Mouse (Mus musculus): Measurements from ENCODE around the gene Cuedc1. TPM values are rescaled to one million over a fixed set of nuclear protein-coding genes. Genes with fewer than 3 reads are reported as not detected.

Cuedc1 gene
- polyA plus RNA-seq, 1 experiment from 2014 or later = 53.2 TPM

- Histone ChIP-seq H3K4me1 (peaks cover 46% of the 10 kb centered on the region), H3K9ac (no peak overlapping the region), H3K36me3 (no peaks in the 10 kb centered on the region), H3K9me3 (replicated peaks) (no peaks in the 10 kb centered on the region), H3K27me3 (peaks cover 12% of the 10 kb centered on the region), H3K4me3 (no peak overlapping the region), H3K4me2 (replicated peaks) (no peak overlapping the region), H3K27ac (no peak overlapping the region)
- 47% methylated on average over 3 of the region's 3 CpGs for WGBS
- no peak for ATAC-seq (ENCODE audit: low FRiP score)
Observed at GRCm38 (mm10) chr11:88170606-88171005, 72.7 kb downstream of the Cuedc1 start.

- H3K4me3 ChIP-seq = no peak overlapping the region
- H3K36me3 ChIP-seq = peaks cover 2% of the 10 kb centered on the region; the same call in 1 of the 2 replicates
- H3K27me3 ChIP-seq = peaks cover 12% of the 10 kb centered on the region
- WGBS = 60% methylated on average over 15 of the region's 15 CpGs
- no peak overlapping the region for H3K9ac ChIP-seq
- peak overlapping the region; percentile 74; the same call in 1 of the 2 replicates for H3K27ac ChIP-seq
- no peak for ATAC-seq (ENCODE audit: low FRiP score)
- H3K9me3 ChIP-seq (replicated peaks) = no peaks in the 10 kb centered on the region
- H3K4me2 ChIP-seq (replicated peaks) = no peak overlapping the region
- H3K4me1 ChIP-seq = peaks cover 36% of the 10 kb centered on the region
Observed at GRCm38 (mm10) chr11:88171876-88172442, 74.1 kb downstream of the Cuedc1 start.

DNA sequence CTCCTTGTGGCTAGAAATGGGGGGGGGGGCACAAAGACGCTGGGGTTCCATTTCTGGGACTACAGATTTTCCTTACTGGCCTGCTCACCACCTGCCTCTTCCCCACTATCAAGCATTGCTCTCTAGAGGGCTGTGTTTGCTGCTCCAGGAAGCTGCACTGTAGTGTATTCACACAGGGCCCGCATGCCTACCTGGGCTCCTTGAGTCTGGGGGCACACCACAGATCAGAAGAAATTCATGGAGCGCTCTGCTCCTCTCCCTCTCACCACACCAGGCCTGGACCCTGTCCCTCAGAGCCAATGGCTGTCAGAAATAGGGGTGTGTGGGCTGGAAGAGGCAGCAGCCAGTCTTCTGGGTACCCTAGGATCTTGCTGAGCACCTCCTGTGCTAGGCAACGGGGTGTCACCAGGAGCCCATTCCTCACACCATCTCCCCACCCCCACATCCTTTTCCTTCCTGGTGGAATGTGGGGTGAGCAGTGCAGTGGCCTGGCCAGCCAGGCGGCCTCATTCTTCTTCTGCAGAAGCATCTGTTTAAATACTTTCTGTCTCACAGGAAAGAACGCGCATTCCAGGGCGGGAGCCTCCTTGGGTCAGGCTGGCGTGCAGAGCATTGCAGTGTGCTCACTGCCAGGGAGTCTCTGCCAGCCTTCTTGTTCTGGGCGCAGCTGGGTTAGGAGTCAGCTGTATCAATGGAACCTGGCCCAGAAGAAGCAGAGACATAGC, 74.9 kb downstream of the Cuedc1 start:
- H3K36me3 ChIP-seq = peaks cover 10% of the 10 kb centered on the region; the same call in 1 of the 2 replicates
- peak; percentile 56; the same call in 1 of the 2 replicates for ATAC-seq (ENCODE audit: low FRiP score)
- H3K9me3 ChIP-seq (replicated peaks) = no peaks in the 10 kb centered on the region
- 25% methylated on average over 10 of the region's 10 CpGs for WGBS
- peaks cover 12% of the 10 kb centered on the region for H3K27me3 ChIP-seq
- peak overlapping the region; percentile 74 for H3K27ac ChIP-seq
- no peak overlapping the region for H3K9ac ChIP-seq
- H3K4me1 ChIP-seq = peaks cover 43% of the 10 kb centered on the region
- no peak overlapping the region for H3K4me2 ChIP-seq (replicated peaks)
- no peak overlapping the region for H3K4me3 ChIP-seq

- Histone ChIP-seq H3K36me3 (peaks cover 10% of the 10 kb centered on the region; the same call in 1 of the 2 replicates), H3K27me3 (peaks cover 12% of the 10 kb centered on the region), H3K4me2 (replicated peaks) (no peak overlapping the region), H3K9ac (no peak overlapping the region), H3K27ac (peak overlapping the region; percentile 74), H3K4me3 (no peak overlapping the region), H3K9me3 (replicated peaks) (no peaks in the 10 kb centered on the region), H3K4me1 (peaks cover 48% of the 10 kb centered on the region)
- ATAC-seq (ENCODE audit: low FRiP score) = no peak
- 20% methylated on average over 8 of the region's 9 CpGs for WGBS
Observed at GRCm38 (mm10) chr11:88173386-88174025, 75.6 kb downstream of the Cuedc1 start.

DNA sequence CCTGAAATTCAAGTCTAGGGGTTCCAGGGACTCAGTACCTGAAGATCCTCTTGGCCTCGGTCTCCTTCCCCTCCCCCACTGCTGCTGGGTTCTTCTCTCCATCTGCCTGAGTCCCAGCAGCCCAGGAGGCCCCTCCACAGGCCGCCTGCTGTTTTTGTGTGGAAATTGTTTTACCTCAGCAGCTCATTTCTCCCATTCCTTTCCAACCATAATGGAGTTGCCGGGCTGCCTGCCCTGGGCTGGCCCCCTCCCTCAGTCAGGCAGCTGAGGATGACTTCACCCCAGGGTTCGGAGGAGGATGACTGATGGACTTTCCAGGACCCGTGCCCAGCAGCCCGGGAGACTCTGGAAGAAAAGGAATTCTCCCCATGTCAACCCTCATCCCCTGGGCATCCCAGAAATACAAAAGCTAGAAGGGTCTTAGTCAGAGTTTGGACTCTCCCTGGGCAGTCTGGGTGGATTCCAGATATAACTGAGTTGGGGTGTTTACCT, 82.7 kb downstream of the Cuedc1 start:
- Histone ChIP-seq H3K9ac (no peak overlapping the region), H3K27me3 (peaks cover 8% of the 10 kb centered on the region; the same call in 1 of the 2 replicates)

DNA sequence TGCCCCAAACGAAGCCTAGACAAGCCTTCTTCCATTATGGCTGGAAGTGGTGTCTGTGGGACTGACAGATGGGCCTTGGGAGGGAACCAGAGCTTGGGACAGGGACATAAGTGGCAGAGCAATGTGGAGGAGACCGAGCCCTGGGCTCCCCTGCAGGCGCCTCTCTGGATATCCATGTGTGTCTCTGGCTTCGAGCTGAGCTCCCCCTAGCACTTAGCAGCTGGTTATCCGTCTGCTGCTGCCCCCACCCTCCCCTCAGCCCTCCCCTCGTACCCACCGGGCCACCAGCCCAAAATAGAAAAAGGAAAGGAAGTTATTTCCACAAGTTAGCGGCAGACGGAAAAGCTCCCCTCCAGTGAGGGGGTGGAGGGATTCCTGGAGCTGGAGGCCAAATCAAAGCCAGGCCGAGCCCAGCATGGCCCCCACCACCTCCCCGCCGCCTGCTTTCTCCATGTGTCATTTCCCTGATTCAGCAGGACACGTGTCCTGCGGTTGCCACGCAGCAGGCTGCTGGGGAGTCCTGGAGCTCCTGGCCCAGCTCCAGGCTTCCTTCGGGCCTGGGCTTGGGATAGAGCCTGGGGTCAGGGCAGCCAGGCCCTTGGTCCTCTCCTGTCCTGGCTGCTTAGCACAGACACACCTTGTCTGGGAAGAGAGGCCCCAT, 83.2 kb downstream of the Cuedc1 start:
- H3K4me2 ChIP-seq (replicated peaks) = peak overlapping the region; percentile 17; the same call in 1 of the 2 replicates
- peak; percentile 65 for ATAC-seq (ENCODE audit: low FRiP score)
- H3K36me3 ChIP-seq = peaks cover 31% of the 10 kb centered on the region
- 0 out of 2 replicates have a peak overlapping the region, but pooled peaks have one; percentile 23 for H3K9ac ChIP-seq
- no peaks in the 10 kb centered on the region for H3K9me3 ChIP-seq (replicated peaks)
- H3K4me1 ChIP-seq = peaks cover 43% of the 10 kb centered on the region
- peak overlapping the region; percentile 81 for H3K27ac ChIP-seq
- H3K27me3 ChIP-seq = peaks cover 8% of the 10 kb centered on the region; the same call in 1 of the 2 replicates
- 12% methylated on average over 16 of the region's 16 CpGs for WGBS
- no peak overlapping the region for H3K4me3 ChIP-seq

More for the DNA sequence above, 82.7 kb downstream of the Cuedc1 start:
- peak overlapping the region; percentile 9 for H3K4me2 ChIP-seq (replicated peaks)
- no peak overlapping the region for H3K4me3 ChIP-seq
- H3K9me3 ChIP-seq (replicated peaks) = no peaks in the 10 kb centered on the region
- 5% methylated on average over 6 of the region's 6 CpGs for WGBS
- peaks cover 31% of the 10 kb centered on the region for H3K36me3 ChIP-seq
- peaks cover 42% of the 10 kb centered on the region for H3K4me1 ChIP-seq
- ATAC-seq (ENCODE audit: low FRiP score) = peak; percentile 62
- H3K27ac ChIP-seq = peak overlapping the region; percentile 81

DNA sequence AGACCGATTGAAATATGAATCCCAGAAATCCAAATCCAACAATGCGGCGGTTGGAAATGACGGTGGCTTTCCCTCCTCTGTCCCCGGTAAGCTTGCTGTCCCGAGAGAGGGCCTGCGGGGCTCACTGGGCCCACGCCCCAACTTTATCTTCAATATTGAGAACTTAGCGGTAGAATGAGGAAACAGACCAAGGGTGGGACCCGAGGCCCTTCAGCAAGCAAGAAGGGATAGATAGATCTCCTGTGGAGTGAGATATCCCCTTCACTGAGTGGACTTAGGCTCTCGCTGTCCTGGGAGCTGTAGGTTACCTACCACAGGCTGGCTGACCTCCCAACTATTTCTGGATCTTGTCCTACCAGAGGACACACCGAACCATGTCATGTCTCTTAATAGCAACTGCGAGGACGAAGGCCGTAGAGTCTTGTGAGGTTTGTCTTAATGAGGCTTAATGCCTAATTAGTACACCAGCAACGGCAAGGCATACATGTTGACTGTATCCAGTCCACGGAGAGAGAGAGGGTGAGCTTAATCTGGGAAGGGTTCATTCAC, 86.8 kb downstream of the Cuedc1 start:
- H3K9me3 ChIP-seq (replicated peaks) = no peaks in the 10 kb centered on the region
- 94% methylated on average over 17 of the region's 17 CpGs for WGBS
- H3K4me2 ChIP-seq (replicated peaks) = no peak overlapping the region

DNA sequence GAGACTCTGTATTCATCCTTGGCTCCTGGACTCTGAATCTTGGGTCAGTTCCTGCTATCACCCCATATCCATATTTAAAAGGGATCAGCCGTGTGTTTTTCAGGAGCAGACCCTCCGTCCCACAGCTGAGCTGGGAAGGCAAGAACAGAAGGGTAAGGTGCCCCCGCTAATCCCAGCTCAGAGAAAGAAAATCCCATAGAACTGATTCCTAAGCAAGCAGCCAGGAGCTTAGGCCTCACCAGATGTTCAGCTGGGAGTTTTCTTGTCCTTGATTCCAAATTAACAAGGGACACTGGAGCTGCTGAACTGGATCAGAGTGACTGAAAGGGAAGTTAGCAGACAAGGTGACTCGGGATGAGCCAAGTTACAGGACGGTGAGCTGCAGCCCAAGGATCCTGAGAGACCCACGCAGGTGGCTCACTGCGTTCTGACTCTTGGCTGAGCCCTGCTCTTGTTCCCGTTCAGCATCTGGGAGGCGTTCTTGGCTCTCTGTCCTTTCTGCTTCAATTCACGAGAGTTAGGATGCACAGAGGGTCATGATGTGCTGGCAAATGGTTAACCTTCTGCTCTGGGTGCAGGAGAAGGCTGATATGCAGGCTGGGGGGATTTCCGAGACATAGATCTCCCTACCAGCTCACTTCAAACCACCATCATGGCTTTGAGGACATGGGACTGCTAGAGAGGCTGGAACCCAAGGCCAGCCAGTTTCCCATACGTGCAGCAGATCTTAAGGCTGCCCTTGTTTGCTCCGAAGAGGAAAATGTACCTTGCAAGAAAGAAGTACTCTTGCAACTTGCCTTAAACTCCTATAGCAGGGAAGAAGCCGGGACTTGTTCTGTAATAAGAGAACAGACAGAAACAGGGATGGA, 88.5 kb downstream of the Cuedc1 start:
- ATAC-seq (ENCODE audit: low FRiP score) = no peak
- Histone ChIP-seq H3K27ac (peak overlapping the region; percentile 70), H3K9ac (no peak overlapping the region), H3K4me1 (peaks cover 30% of the 10 kb centered on the region), H3K4me3 (no peak overlapping the region), H3K9me3 (replicated peaks) (no peaks in the 10 kb centered on the region), H3K4me2 (replicated peaks) (no peak overlapping the region), H3K27me3 (peaks cover 14% of the 10 kb centered on the region), H3K36me3 (peaks cover 25% of the 10 kb centered on the region)
- whole genome bisulfite sequencing = 73% methylated on average over 14 of the region's 14 CpGs

More for the DNA sequence above, 86.8 kb downstream of the Cuedc1 start:
- Histone ChIP-seq H3K4me1 (peaks cover 46% of the 10 kb centered on the region), H3K27ac (no peak overlapping the region), H3K36me3 (peaks cover 21% of the 10 kb centered on the region), H3K27me3 (peaks cover 10% of the 10 kb centered on the region; the same call in 1 of the 2 replicates), H3K9ac (no peak overlapping the region), H3K4me3 (no peak overlapping the region)
- no peak for ATAC-seq (ENCODE audit: low FRiP score)

GRCm38 (mm10) chr11:88186947-88187243, 89.0 kb downstream of the Cuedc1 start:
- Histone ChIP-seq H3K9ac (0 out of 2 replicates have a peak overlapping the region, but pooled peaks have one; percentile 38), H3K27me3 (peaks cover 20% of the 10 kb centered on the region), H3K36me3 (peaks cover 27% of the 10 kb centered on the region), H3K4me1 (peaks cover 24% of the 10 kb centered on the region), H3K9me3 (replicated peaks) (no peaks in the 10 kb centered on the region), H3K27ac (peak overlapping the region; percentile 70), H3K4me3 (no peak overlapping the region), H3K4me2 (replicated peaks) (peak overlapping the region; percentile 44)
- WGBS = 40% methylated on average over 2 of the region's 2 CpGs
- ATAC-seq (ENCODE audit: low FRiP score) = no peak

DNA sequence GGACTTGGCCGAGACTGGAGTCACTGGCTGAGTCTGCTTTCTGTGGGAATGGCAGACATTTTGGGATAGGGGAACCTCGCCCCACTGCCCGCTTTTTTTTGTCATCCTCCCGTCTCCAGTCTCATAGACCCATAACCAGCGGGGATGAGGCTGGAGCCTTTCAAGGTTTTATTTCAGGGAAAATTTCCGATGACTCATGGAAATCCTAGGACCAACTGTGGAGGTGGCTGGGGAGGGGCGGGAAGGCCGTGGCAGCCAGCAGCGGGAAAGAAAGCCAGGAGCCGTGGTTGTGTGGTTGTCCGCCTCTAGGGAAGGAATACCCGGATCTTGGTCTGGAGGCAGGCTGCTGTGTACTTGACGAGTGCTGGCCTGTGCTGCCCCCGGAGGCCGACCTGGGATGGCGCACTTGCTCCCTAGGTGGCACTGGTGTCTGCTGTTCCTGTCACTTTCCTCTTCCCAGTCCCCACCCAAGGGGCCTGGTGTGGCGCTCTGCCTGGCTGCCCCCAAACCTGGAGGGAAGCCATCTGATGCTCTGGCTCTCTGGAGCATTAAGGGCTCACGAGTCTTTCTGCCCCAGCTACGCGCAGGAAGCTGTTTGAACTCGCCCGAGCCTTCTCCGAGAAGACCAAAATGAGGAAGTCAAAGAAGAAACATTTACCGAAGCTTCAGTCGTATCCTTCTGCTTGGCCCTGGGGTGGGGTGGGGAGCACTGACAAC, 89.7 kb downstream of the Cuedc1 start:
- Histone ChIP-seq H3K9ac (peak overlapping the region; percentile 38; the same call in 1 of the 2 replicates), H3K27me3 (peaks cover 27% of the 10 kb centered on the region), H3K27ac (peak overlapping the region; percentile 70), H3K4me3 (peak overlapping the region; percentile 7; the same call in 1 of the 2 replicates), H3K4me2 (replicated peaks) (peak overlapping the region; percentile 44), H3K36me3 (peaks cover 23% of the 10 kb centered on the region), H3K9me3 (replicated peaks) (no peaks in the 10 kb centered on the region), H3K4me1 (peaks cover 26% of the 10 kb centered on the region)
- peak; percentile 88 for ATAC-seq (ENCODE audit: low FRiP score)
- WGBS = 13% methylated on average over 25 of the region's 25 CpGs
